Mouse (Mus musculus) myocyte (in vitro differentiated cells): ENCODE data around the gene Hoxc12. TPM values are rescaled to one million over a fixed set of nuclear protein-coding genes. Genes with fewer than 3 reads are reported as not detected.

ENCODE experiments used
- H3K27me3 ChIP-seq: one replicate; pipeline ENCODE4 v1.6.1; 2011; ENCODE audit not compliant: control insufficient read depth, insufficient read depth, insufficient read length
- H3K36me3 ChIP-seq: one replicate; pipeline ENCODE4 v1.6.1; 2011; ENCODE audit not compliant: control insufficient read depth, insufficient read depth
- H3K4me2 ChIP-seq: one replicate; pipeline ENCODE4 v1.6.1; 2011; ENCODE audit warnings: low read depth, control low read depth
- H3K4me3 ChIP-seq: one replicate; pipeline ENCODE4 v1.5.1; 2011; ENCODE audit warnings: mild to moderate bottlenecking, control low read depth, moderate library complexity
- H3K79me2 ChIP-seq: one replicate; pipeline ENCODE4 v1.6.1; 2011; ENCODE audit not compliant: control insufficient read depth, insufficient read depth
- H3ac ChIP-seq: one replicate; pipeline ENCODE4 v1.6.1; 2011; ENCODE audit not compliant: control insufficient read depth, insufficient read length
- CEBPB ChIP-seq: IDR thresholded peaks from 2 replicates; pipeline ENCODE4 v1.6.1; 2011; ENCODE audit warnings: mild to moderate bottlenecking, moderate library complexity; ENCODE audit not compliant: poor library complexity, insufficient read depth, severe bottlenecking
- E2F4 ChIP-seq: IDR thresholded peaks from one replicate; pipeline ENCODE4 v1.6.1; 2011; ENCODE audit warnings: mild to moderate bottlenecking, control low read depth, moderate library complexity; ENCODE audit not compliant: insufficient read depth
- MAX ChIP-seq: IDR thresholded peaks from one replicate; pipeline ENCODE4 v1.6.1; 2011; ENCODE audit warnings: low read depth, mild to moderate bottlenecking, control low read depth
- MYOD1 ChIP-seq, 3 experiments: IDR thresholded peaks; one replicate each; pipeline ENCODE4 v1.6.1; 2011; ENCODE audit warnings: control low read depth in 2 of 3, low read depth in 2 of 3, mild to moderate bottlenecking in 2 of 3, moderate library complexity in 1 of 3; ENCODE audit not compliant: insufficient read length in 2 of 3, control insufficient read depth in 1 of 3
- MYOG ChIP-seq, 3 experiments: IDR thresholded peaks; one replicate each; pipeline ENCODE4 v1.6.1; 2011; ENCODE audit warnings: control low read depth in 2 of 3, low read depth in 2 of 3, mild to moderate bottlenecking in 2 of 3; ENCODE audit not compliant: insufficient read length in 2 of 3, control insufficient read depth in 1 of 3, insufficient read depth in 1 of 3
- POLR2A ChIP-seq: IDR thresholded peaks from one replicate; pipeline ENCODE4 v1.6.1; 2011; ENCODE audit warnings: low read depth, mild to moderate bottlenecking, control low read depth, moderate library complexity; ENCODE audit not compliant: insufficient read length
- POLR2AphosphoS2 ChIP-seq: IDR thresholded peaks from one replicate; pipeline ENCODE4 v1.6.1; 2011; ENCODE audit warnings: low read depth, control low read depth; ENCODE audit not compliant: insufficient read length
- REST ChIP-seq: IDR thresholded peaks from one replicate; pipeline ENCODE4 v1.6.1; 2011; ENCODE audit warnings: mild to moderate bottlenecking, control low read depth, moderate library complexity; ENCODE audit not compliant: insufficient read depth, insufficient read length
- SRF ChIP-seq: IDR thresholded peaks from one replicate; pipeline ENCODE4 v1.6.1; 2011; ENCODE audit warnings: low read depth; ENCODE audit not compliant: control insufficient read depth, insufficient read length
- TCF12 ChIP-seq: IDR thresholded peaks from one replicate; pipeline ENCODE4 v1.6.1; 2011; ENCODE audit warnings: mild to moderate bottlenecking, control low read depth; ENCODE audit not compliant: poor library complexity, insufficient read depth, severe bottlenecking
- TCF3 ChIP-seq: IDR thresholded peaks from one replicate; pipeline ENCODE4 v1.6.1; 2011; ENCODE audit warnings: low read depth, control low read depth; ENCODE audit not compliant: insufficient read length
- USF1 ChIP-seq: IDR thresholded peaks from one replicate; pipeline ENCODE4 v1.6.1; 2011; ENCODE audit warnings: low read depth, mild to moderate bottlenecking, control low read depth, moderate library complexity
- polyA plus RNA-seq: library from polyadenylated mRNA; unstranded; fragments of >200 nt; fragmentation: generic; extraction: Trizol; gene quantifications from one replicate; pipeline ENCODE4 v1.2.1, GENCODE M21; 2012; ENCODE audit warnings: missing spikeins

Gene Hoxc12
- polyA plus RNA-seq, 1 experiment = 5.6 TPM

GRCm38 (mm10) chr15:102910496-102911095, 26.0 kb upstream of the Hoxc12 start:
- no peaks in the 10 kb centered on the region for H3K79me2 ChIP-seq
- H3K36me3 ChIP-seq = no peaks in the 10 kb centered on the region
- H3ac ChIP-seq = no peak overlapping the region
- no peak for TF ChIP-seq REST
- no peak for TF ChIP-seq E2F4
- TF ChIP-seq MYOD1 (IDR thresholded peaks at IDR 0.05; ENCODE audit: control insufficient read depth in 1 of 3, insufficient read length in 2 of 3, low read depth in 2 of 3) = no peak
- no peak for TF ChIP-seq POLR2A
- no peak for TF ChIP-seq POLR2AphosphoS2
- no peak for TF ChIP-seq CEBPB
- TF ChIP-seq USF1 = no peak
- TF ChIP-seq MYOG (IDR thresholded peaks at IDR 0.05; ENCODE audit: control insufficient read depth in 1 of 3, insufficient read depth in 1 of 3, insufficient read length in 2 of 3, low read depth in 2 of 3) = no peak
- no peak for TF ChIP-seq SRF
- no peak for TF ChIP-seq MAX
- no peak for TF ChIP-seq TCF3
- no peak for TF ChIP-seq TCF12
- peaks cover 55% of the 10 kb centered on the region for H3K27me3 ChIP-seq
- H3K4me2 ChIP-seq = no peak overlapping the region
- H3K4me3 ChIP-seq = no peak overlapping the region

GRCm38 (mm10) chr15:102913038-102913585, 23.4 kb upstream of the Hoxc12 start:
- H3K27me3 ChIP-seq = peaks cover 45% of the 10 kb centered on the region
- no peaks in the 10 kb centered on the region for H3K79me2 ChIP-seq
- H3K4me3 ChIP-seq = no peak overlapping the region
- no peaks in the 10 kb centered on the region for H3K36me3 ChIP-seq
- H3ac ChIP-seq = no peak overlapping the region
- no peak overlapping the region for H3K4me2 ChIP-seq
- no peak for TF ChIP-seq CEBPB
- TF ChIP-seq MYOG (IDR thresholded peaks at IDR 0.05; ENCODE audit: control insufficient read depth in 1 of 3, insufficient read depth in 1 of 3, insufficient read length in 2 of 3, low read depth in 2 of 3) = no peak

GRCm38 (mm10) chr15:102917972-102918572, 18.5 kb upstream of the Hoxc12 start:
- no peaks in the 10 kb centered on the region for H3K79me2 ChIP-seq
- TF ChIP-seq MYOG (IDR thresholded peaks at IDR 0.05; ENCODE audit: control insufficient read depth in 1 of 3, insufficient read depth in 1 of 3, insufficient read length in 2 of 3, low read depth in 2 of 3) (no peak), MAX (no peak), SRF (no peak), POLR2A (no peak), POLR2AphosphoS2 (no peak), REST (no peak), E2F4 (no peak), MYOD1 (IDR thresholded peaks at IDR 0.05; ENCODE audit: control insufficient read depth in 1 of 3, insufficient read length in 2 of 3, low read depth in 2 of 3) (no peak), TCF12 (no peak), CEBPB (no peak), USF1 (no peak), TCF3 (no peak)
- no peak overlapping the region for H3K4me2 ChIP-seq

GRCm38 (mm10) chr15:102918611-102919265, 17.8 kb upstream of the Hoxc12 start:
- H3K36me3 ChIP-seq = no peaks in the 10 kb centered on the region
- peaks cover 11% of the 10 kb centered on the region for H3K27me3 ChIP-seq
- no peak overlapping the region for H3K4me2 ChIP-seq
- no peak overlapping the region for H3ac ChIP-seq
- TF ChIP-seq MYOD1 (IDR thresholded peaks at IDR 0.05; ENCODE audit: control insufficient read depth in 1 of 3, insufficient read length in 2 of 3, low read depth in 2 of 3) (no peak), REST (no peak), SRF (no peak)
- H3K79me2 ChIP-seq = no peaks in the 10 kb centered on the region
- no peak overlapping the region for H3K4me3 ChIP-seq

More at GRCm38 (mm10) chr15:102917972-102918572, 18.5 kb upstream of the Hoxc12 start:
- Histone ChIP-seq H3K4me3 (no peak overlapping the region), H3K27me3 (peaks cover 14% of the 10 kb centered on the region), H3ac (no peak overlapping the region), H3K36me3 (no peaks in the 10 kb centered on the region)
